ENCODE assay signal across 11 mouse cellular contexts in the genomic region with DNA sequence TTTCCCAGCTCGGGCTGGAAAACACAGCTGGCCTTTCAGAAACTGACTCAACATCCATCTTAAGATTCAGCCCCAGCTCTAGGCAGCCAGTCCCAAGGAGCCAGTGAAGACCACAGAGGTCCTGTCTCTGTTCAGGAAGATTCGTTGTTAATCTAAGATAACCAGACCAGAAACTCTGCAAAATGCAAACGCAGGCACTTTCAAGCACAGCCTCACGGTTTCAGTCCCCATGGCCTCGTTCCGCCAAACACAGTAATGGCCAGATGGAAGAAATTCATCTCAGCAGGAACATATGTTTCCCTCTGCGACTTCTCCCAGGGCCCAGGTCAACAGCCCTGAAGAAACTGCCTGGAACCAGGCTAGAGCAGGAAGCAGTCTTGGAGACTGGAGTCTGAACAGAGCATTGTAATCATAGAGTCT.
DNase-seq lines count a peak whose midpoint lies in the region; ATAC-seq and TF ChIP-seq lines count a peak whose summit lies in the region.
"Had no signal": no experiment of that assay in that cellular context is flagged by ENCODE, and none has a peak within 500 bp of the region (broad histone marks: within the 10 kb centered on the region; RNA-seq: fewer than 3 reads in every experiment).

No protein-coding gene starts in this region.

- no peak overlapping the region for H3K4me3 ChIP-seq in lung, embryonic 16.5 days (ENCODE audit: low read length)
- no peak overlapping the region for H3K4me3 ChIP-seq in lung, postnatal 0 days (ENCODE audit: low read depth, low read length)
- no peak overlapping the region for H3K4me3 ChIP-seq in limb, embryonic 13.5 days
- no peak overlapping the region for H3K4me3 ChIP-seq in stomach, embryonic 16.5 days (replicated peaks; ENCODE audit: low read length)
- H3K4me3 ChIP-seq: erythroblast, embryonic 14.5 days had no signal

- H3K27me3 ChIP-seq in lung, embryonic 16.5 days (ENCODE audit: control insufficient read depth, insufficient read depth, low read depth, low read length) = no peaks in the 10 kb centered on the region
- no peaks in the 10 kb centered on the region for H3K27me3 ChIP-seq in lung, postnatal 0 days (replicated peaks; ENCODE audit: insufficient read depth, low read length)
- H3K27me3 ChIP-seq in limb, embryonic 13.5 days = no peaks in the 10 kb centered on the region
- no peaks in the 10 kb centered on the region for H3K27me3 ChIP-seq in stomach, embryonic 16.5 days (ENCODE audit: control insufficient read depth, insufficient read depth, low read length)

- 46% methylated on average over 7 of the region's 7 CpGs for WGBS in lung, embryonic 16.5 days
- 49% methylated on average over 7 of the region's 7 CpGs for WGBS in lung, postnatal 0 days
- WGBS in limb, embryonic 13.5 days = 16% methylated on average over 7 of the region's 7 CpGs
- WGBS in stomach, embryonic 16.5 days = 55% methylated on average over 7 of the region's 7 CpGs

- no peak for TF ChIP-seq EP300 in lung, postnatal 0 days (IDR thresholded peaks at IDR 0.05)

- no peaks in the 10 kb centered on the region for H3K36me3 ChIP-seq in lung, embryonic 16.5 days (ENCODE audit: control insufficient read depth, insufficient read depth, low read length)
- H3K36me3 ChIP-seq in lung, postnatal 0 days (ENCODE audit: insufficient read depth, low read length) = no peaks in the 10 kb centered on the region
- no peaks in the 10 kb centered on the region for H3K36me3 ChIP-seq in limb, embryonic 13.5 days
- no peaks in the 10 kb centered on the region for H3K36me3 ChIP-seq in stomach, embryonic 16.5 days (ENCODE audit: control insufficient read depth, insufficient read depth, low read length)

- peak; percentile 65 for DNase-seq in embryo, embryonic 11 days
- no peak for DNase-seq in embryo, embryonic 10.5 days (ENCODE audit: low spot score)
- DNase-seq in lung, postnatal 0 days (ENCODE audit: low spot score) = no peak
- no peak for DNase-seq in thymus, postnatal 4 days
- DNase-seq in urinary bladder, postnatal 4 days (ENCODE audit: low spot score in 2 of 2) = no peak
- DNase-seq: kidney, adult 11 months; right cerebral cortex, postnatal 4 days had no signal

- ATAC-seq in lung, embryonic 16.5 days (ENCODE audit: low read depth) = peak; percentile 24; the same call in 1 of the 2 replicates
- ATAC-seq in lung, postnatal 0 days = no peak
- ATAC-seq in limb, embryonic 13.5 days (ENCODE audit: low FRiP score, low read depth) = peak; percentile 33
- peak; percentile 42; the same call in 1 of the 2 replicates for ATAC-seq in stomach, embryonic 16.5 days (ENCODE audit: insufficient read depth, low FRiP score)

- peak overlapping the region; percentile 23 for H3K27ac ChIP-seq in lung, embryonic 16.5 days (ENCODE audit: low read length)
- no peak overlapping the region for H3K27ac ChIP-seq in lung, postnatal 0 days (ENCODE audit: low read length)
- H3K27ac ChIP-seq in limb, embryonic 13.5 days = peak overlapping the region; percentile 88
- peak overlapping the region; percentile 28 for H3K27ac ChIP-seq in stomach, embryonic 16.5 days (ENCODE audit: low read length)

- H3K9me3 ChIP-seq in lung, embryonic 16.5 days (ENCODE audit: control insufficient read depth, low read length) = no peaks in the 10 kb centered on the region; the same call in 1 of the 2 replicates
- H3K9me3 ChIP-seq in lung, postnatal 0 days (ENCODE audit: low read length) = no peaks in the 10 kb centered on the region
- no peaks in the 10 kb centered on the region for H3K9me3 ChIP-seq in limb, embryonic 13.5 days
- 0 out of 2 replicates have a peak, but pooled peaks cover 3% of the 10 kb centered on the region for H3K9me3 ChIP-seq in stomach, embryonic 16.5 days (replicated peaks; ENCODE audit: control insufficient read depth, low read length)

- no peak overlapping the region for H3K4me2 ChIP-seq in lung, embryonic 16.5 days (ENCODE audit: low read depth, low read length)
- H3K4me2 ChIP-seq in lung, postnatal 0 days (replicated peaks; ENCODE audit: low read depth, low read length) = no peak overlapping the region
- H3K4me2 ChIP-seq in limb, embryonic 13.5 days (replicated peaks) = no peak overlapping the region
- no peak overlapping the region for H3K4me2 ChIP-seq in stomach, embryonic 16.5 days (ENCODE audit: low read depth, low read length)

- no peak for TF ChIP-seq CTCF in lung, postnatal 0 days (IDR thresholded peaks at IDR 0.05)

- H3K4me1 ChIP-seq in lung, embryonic 16.5 days (replicated peaks; ENCODE audit: control insufficient read depth, insufficient read depth, low read length) = peaks cover 11% of the 10 kb centered on the region
- 0 out of 2 replicates have a peak, but pooled peaks cover 2% of the 10 kb centered on the region for H3K4me1 ChIP-seq in lung, postnatal 0 days (ENCODE audit: insufficient read depth, low read depth, low read length)
- peaks cover 56% of the 10 kb centered on the region for H3K4me1 ChIP-seq in limb, embryonic 13.5 days
- H3K4me1 ChIP-seq in stomach, embryonic 16.5 days (ENCODE audit: control insufficient read depth, insufficient read depth, low read length) = peaks cover 12% of the 10 kb centered on the region

- H3K9ac ChIP-seq in lung, embryonic 16.5 days (ENCODE audit: low read length) = no peak overlapping the region
- no peak overlapping the region for H3K9ac ChIP-seq in lung, postnatal 0 days (replicated peaks; ENCODE audit: low read depth)
- H3K9ac ChIP-seq in limb, embryonic 13.5 days = no peak overlapping the region
- no peak overlapping the region for H3K9ac ChIP-seq in stomach, embryonic 16.5 days (ENCODE audit: low read length)
